Mouse (Mus musculus): ENCODE measurements at regions not wholly inside any gene's neighbourhood (a gene's known extent, or its start where the extent isn't known, plus 50 kb on each side); places are given as distances from the start of the nearest gene placed in this dataset.

DNA sequence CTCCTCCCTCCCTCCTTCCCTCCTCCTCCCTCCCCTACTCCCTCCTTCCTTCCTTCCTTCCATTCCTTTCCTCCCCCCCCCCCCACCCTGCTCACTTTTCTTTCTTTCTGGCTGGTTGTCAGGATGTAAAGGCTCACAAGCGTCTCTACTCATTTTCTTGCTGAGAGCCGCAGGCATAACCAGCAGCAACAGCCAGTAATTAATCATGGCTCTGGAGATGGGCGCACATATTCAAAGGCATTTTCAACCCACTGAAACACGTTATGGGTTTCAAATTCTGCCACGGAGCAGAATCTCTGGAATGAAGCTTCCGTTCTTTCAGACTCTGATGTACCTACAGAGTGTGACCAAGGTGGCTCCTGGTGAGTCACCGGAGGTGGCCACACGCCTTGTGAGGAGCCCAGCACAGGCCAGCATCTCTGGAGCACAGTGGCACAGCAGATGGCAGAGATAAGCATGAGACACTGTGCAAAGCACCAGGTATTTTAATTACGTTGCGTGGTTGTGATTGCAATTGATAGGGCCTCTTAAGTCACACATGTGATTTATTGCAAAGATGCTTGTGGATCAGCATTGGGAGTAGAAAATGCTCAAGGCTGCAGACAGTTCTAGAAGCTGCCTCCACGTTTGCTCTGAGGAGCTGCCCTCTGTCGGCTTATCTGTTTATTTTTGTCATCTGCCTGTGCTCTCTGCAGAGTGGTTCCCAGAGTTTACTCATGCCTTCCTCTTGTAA lies 236.0 kb downstream of the Mtx2 start:
- TF ChIP-seq NELFE (IDR thresholded peaks at IDR 0.05; ENCODE audit: low read depth, low read length) = no peak
- no peak for TF ChIP-seq ZNF384 (IDR thresholded peaks at IDR 0.05; ENCODE audit: low read depth, low read length)
- TF ChIP-seq JUND (IDR thresholded peaks at IDR 0.05; ENCODE audit: low read depth, low read length) = no peak
- no peak for TF ChIP-seq SMC3 (IDR thresholded peaks at IDR 0.05; ENCODE audit: low read depth, low read length)
- TF ChIP-seq TBP (IDR thresholded peaks at IDR 0.05; ENCODE audit: low read depth, low read length) = no peak
- no peak for TF ChIP-seq GATA1 (IDR thresholded peaks at IDR 0.05; ENCODE audit: low read depth, low read length)
- TF ChIP-seq POLR2A (IDR thresholded peaks at IDR 0.05; ENCODE audit: control insufficient read depth in 1 of 2, insufficient read depth in 1 of 2, low read depth in 1 of 2, low read length in 2 of 2, poor library complexity in 1 of 2) = no peak
- TF ChIP-seq ETS1 (IDR thresholded peaks at IDR 0.05; ENCODE audit: low read depth, low read length) = no peak
- TF ChIP-seq E2F4 (IDR thresholded peaks at IDR 0.05; ENCODE audit: borderline replicate concordance, low read depth, low read length) = no peak
- TF ChIP-seq CTCF (IDR thresholded peaks at IDR 0.05 in 2 of 3, conservative IDR thresholded peaks at IDR 0.05 in 1 of 3; ENCODE audit: control insufficient read depth in 1 of 3, insufficient read depth in 1 of 3, low read depth in 2 of 3, low read length in 3 of 3, poor library complexity in 1 of 3, severe bottlenecking in 1 of 3) = no peak

All from MEL (cell line).